Mouse (Mus musculus) adrenal gland, postnatal 14 days (tissue): ENCODE measurements around the gene Dpf2. TPM values are rescaled to one million over a fixed set of nuclear protein-coding genes. Genes with fewer than 3 reads are reported as not detected.

Experiments used
- DNase-seq: peaks from one replicate; pipeline ENCODE4 v3.0.0; 2021; ENCODE audit warnings: mixed read lengths
- long read RNA-seq, 2 experiments: library from polyadenylated mRNA; stranded (forward); transcript quantifications; one replicate each; pipeline ENCODE4 v2.0.0; 2021
- total RNA-seq: library from RNA; stranded (reverse); gene quantifications from 2 replicates; pipeline ENCODE4 v1.2.3, GENCODE M21; 2021

Gene Dpf2
- total RNA-seq, result 118 and 119 TPM in 2 replicates
- long read RNA-seq, experiment 1, transcript Dpf2-205 (11 exons, 3,314 nt), result major isoform, 89 of 105 reads
- long read RNA-seq, experiment 1, transcript Dpf2-202 (12 exons, 2,406 nt), result minor isoform, 5 of 105 reads
- long read RNA-seq, experiment 1, partial matches to known transcripts, result 2 of 105 reads
- long read RNA-seq, experiment 1, other reads (novel, unspliced or antisense), result 8 of 105 reads
- long read RNA-seq, experiment 2, transcript Dpf2-202 (12 exons, 2,406 nt), result minor isoform, 6 of 83 reads
- long read RNA-seq, experiment 2, transcript Dpf2-205 (11 exons, 3,314 nt), result major isoform, 62 of 83 reads
- long read RNA-seq, experiment 2, partial matches to known transcripts, result 3 of 83 reads
- long read RNA-seq, experiment 2, other reads (novel, unspliced or antisense), result 12 of 83 reads

DNA sequence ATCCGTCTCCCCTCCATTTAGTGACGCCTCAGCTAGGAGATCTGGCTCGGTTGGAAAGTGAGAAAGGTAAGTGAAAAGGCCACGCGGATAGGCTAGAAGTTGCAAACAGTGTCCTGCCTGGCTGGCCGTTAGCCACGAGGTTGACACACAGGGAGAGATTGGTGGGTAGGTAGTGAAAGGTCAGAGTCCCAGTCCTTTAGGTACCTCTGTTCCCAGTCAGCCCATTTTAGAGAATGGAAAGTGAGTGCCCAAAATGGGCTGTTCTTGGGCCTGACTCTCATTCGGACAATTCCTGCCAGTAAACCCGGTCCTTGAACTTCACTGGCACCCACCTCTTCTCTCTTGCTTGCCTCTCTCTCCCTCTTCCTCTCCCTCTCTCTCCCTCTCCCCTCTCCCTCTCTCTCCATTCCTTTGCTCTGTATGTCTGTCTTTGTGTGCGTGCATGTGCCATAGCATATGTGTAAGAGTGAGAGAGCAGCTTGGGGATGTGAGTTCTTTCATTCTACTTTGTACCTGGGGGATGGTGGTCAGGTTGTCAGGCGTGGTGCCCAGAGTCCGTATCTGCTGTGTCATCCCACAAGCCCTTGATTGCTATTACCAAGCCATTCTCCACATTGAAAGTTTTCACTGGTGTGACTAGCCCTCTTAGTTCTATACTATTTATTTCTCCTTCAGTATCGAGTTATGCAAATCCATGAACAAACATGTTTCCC, at the start of gene Dpf2:
Dpf2 (minus strand) TSS at position 4 of the 713 bp plus-strand sequence.
- no peak for DNase-seq

DNA sequence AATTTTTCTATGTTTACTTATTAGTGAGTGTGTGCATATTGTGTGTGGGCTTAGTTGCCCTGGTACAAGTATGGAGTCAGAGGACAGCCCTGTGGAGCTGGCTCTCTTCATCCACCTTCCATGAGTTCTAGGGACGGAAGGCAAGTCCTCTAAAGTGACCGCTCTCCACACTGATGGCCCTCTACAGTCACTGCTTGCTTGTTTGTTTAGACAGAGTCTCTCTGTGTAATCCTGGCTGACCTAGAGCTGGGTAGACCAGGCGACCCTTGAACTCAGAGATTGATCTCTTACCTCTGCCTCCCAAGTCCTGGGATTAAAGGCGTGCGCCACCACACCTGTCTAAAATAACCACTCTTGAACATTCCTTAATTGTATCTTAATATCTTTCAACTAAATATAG, 44.6 kb upstream of the Dpf2 start:
- DNase-seq, result no peak

DNA sequence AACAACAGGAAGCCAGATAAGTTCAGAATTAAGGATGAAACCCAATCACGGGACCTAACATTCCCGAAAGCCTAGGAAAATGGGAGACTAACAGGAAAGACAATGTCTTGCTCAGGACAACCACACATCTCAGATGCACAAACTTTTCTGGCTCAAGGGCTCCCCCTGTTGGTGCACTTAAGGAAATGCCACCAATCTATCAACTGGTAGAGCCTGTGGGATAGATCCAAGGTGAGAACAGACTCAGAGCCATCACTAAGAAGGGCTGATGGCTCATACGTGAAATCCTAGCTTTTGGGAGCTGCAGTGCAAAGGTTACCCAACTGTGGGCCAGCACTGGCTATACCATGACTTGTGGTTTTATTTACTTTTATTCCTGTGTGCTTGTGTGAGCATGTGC, 43.9 kb upstream of the Dpf2 start:
- DNase-seq, result peak; percentile 91

GRCm38 (mm10) chr19:5955704-5956670, 43.2 kb upstream of the Dpf2 start:
- DNase-seq, result no peak

DNA sequence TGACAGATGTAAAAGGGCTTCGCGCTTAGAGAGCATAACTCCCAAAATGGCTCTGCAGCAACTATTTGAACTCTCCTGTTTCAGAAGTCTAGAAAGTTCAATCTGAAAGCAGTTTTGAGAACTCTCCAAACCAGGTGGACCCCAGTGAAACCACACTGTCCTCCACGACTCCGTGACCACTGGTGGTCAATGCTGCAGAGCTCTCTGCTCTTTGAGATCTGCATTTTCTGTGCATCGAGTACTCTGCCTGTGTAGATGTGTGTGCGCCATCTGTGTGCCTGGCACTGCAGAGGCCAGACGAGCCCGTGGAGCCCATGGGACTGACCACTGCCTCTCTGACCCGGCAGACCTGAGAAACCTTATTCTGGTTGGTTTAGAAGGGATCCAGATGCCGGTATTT, 42.1 kb upstream of the Dpf2 start:
- no peak for DNase-seq

DNA sequence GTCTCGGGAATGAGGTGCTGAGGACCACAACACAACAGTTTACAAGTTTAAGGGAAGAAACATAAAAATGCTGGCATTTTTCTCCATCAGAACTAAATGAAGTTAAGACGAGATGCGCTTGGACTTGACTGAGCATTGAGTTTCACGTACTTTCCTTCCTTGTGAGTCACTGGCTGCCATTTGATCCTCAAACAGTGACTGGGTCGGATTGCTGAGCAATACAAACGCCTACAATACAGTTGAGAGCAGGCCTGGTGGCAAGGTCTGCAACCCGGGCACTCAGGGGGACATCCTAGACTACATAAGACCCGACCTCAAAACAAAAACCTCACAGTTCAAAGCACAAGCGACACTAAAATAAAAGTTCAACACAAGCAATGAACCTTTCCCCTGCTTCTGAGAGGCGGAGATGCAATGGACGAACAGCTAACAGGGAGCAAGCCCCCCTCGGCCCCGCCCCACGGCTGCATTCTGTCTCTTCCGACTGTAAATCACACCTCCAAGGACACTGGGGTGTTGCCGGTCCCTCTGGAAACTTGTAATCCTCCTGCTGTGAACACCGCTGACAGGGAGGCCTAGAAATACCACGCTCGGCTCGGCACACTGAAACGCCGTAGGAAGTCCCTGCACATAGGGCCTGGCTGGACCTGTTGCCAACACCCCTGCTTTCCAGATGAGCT, 41.4 kb upstream of the Dpf2 start:
- DNase-seq, result peak; percentile 79

DNA sequence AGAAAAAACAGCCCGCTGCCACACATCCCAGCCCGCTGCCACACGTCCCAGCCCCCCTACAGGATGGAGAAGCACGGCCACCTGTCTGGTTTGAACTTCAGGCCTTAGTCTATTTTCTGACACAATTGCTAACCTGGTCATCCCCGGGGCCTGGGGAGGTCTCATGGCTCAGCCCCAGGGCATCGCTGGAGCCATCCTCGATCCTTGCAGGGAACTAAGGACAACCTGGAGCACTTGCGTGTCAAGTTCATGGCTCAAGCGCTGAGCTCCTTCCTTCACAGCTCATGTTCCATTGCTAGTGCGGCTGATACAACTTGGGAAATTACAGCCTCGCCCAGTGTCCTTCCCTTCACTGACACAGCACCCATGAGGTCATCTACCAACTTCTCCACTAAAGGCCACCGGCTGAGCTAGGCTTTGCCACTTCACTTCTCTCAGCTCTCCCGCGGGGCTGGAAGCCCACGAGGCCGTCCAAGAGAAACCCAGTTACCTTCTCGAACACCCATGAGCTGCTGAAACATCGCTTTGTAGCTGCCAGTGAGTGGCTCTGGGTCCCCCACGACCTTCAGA, 40.5 kb upstream of the Dpf2 start:
- DNase-seq, result peak; percentile 60

- DNase-seq, result peak; percentile 79
Observed at GRCm38 (mm10) chr19:5952071-5952691, 39.4 kb upstream of the Dpf2 start.

DNA sequence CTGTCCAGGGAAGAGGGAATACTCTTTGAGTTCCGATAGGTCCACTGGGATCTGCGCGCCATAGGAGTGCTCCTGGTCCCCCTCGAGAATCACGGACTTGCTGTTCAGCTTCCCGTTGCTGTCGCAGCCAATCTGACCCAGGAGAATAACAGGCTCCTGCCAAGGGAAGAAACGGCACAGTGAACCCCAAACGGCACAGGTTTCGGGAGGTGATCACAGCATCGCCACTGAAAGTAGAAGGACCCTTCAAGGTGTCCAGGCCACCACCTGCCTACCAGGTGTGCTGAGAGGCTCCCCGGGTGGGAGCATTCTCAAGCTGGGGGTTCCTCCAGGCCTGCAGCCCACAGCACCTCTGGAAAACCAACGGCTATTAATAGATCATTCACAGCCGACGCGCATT, 38.8 kb upstream of the Dpf2 start:
- DNase-seq, result no peak

DNA sequence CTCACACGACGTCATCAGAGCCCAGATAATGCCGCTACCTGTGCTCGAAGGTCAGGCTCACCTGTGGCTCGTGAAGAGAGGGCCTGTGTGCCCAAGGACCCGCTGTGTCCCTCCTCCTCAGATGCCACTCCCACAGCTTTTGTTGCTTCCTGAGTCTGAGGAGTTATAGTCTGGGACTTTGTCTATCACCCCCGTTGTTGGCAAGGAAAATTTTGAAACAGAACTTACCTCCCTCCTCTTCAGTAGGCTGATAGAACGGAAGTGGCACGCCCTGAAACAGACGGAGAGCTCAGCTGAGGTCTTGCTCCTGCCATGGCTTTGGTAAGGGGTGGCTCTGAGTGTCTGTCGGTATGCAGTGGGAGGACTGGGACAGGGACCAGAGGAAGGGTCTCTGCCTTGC, 37.4 kb upstream of the Dpf2 start:
- no peak for DNase-seq

GRCm38 (mm10) chr19:5945891-5946290, 33.1 kb upstream of the Dpf2 start:
- DNase-seq, result no peak

DNA sequence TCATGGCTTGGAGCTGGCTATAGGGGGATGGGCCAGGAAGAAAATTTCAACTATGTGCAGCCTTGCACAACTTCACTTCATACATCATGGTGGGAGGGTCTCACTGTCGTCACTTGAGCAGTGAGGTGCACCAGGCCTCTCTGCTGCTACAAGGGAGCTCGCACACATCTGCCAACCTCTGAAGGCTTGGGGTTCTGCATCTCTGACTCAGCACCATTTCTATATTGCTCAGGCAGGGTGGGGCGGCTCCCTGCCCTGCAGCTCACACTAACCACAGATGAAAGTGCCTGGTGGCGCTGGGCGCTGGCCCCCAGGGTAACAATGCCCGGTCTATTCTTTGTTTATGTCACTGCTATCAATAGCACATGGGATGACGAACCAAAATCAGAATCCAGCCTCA, 32.2 kb upstream of the Dpf2 start:
- no peak for DNase-seq

- DNase-seq, result no peak
Observed at GRCm38 (mm10) chr19:5944145-5944544, 31.3 kb upstream of the Dpf2 start.

- no peak for DNase-seq
Observed at GRCm38 (mm10) chr19:5943404-5943803, 30.6 kb upstream of the Dpf2 start.

DNA sequence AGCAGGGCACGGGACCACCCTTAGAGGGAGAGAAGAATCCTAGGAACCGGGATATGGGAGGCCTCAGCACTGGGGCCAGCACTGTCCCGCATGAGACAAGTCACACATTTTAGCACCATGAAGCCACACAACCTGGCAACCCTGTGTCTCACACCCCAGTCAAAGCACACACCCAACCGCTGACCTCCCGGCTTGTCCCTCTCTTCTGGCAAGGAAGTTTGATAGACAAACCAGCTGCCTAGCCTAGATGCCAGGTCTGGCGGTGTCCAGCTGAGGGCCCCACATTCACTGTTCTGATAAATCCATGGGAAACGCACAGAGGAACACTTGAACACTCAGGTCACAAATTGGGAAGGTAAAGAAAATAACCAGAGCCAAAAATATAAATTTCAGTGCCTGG, 29.8 kb upstream of the Dpf2 start:
- no peak for DNase-seq

GRCm38 (mm10) chr19:5940656-5941055, 27.8 kb upstream of the Dpf2 start:
- DNase-seq, result peak; percentile 71

- peak; percentile 85 for DNase-seq
Observed at GRCm38 (mm10) chr19:5940173-5940572, 27.4 kb upstream of the Dpf2 start.

- no peak for DNase-seq
Observed at GRCm38 (mm10) chr19:5939715-5940114, 26.9 kb upstream of the Dpf2 start.

- no peak for DNase-seq
Observed at GRCm38 (mm10) chr19:5938516-5938915, 25.7 kb upstream of the Dpf2 start.

GRCm38 (mm10) chr19:5937836-5938406, 25.1 kb upstream of the Dpf2 start:
- DNase-seq, result no peak
